Mouse (Mus musculus) ES-Bruce4 (cell line): ENCODE measurements around the gene Lrrc28.

Source experiments
- CTCF ChIP-seq: IDR thresholded peaks from one replicate; pipeline ENCODE4 v1.8.1; 2011; ENCODE audit warnings: low read depth, low read length
- POLR2A ChIP-seq: IDR thresholded peaks from one replicate; pipeline ENCODE4 v1.8.1; 2011; ENCODE audit warnings: low read length; ENCODE audit not compliant: insufficient read depth

- TF ChIP-seq CTCF: no peak
- no peak for TF ChIP-seq POLR2A
Measured at GRCm38 (mm10) chr7:67662424-67662823, 17.4 kb upstream of the Lrrc28 start.
